Mouse (Mus musculus) heart, embryonic 15.5 days (tissue): ENCODE measurements around the gene Tesk2. TPM values are rescaled to one million over a fixed set of nuclear protein-coding genes. Genes with fewer than 3 reads are reported as not detected.
"Not testable (repeated sequence)": the region's sequence is repeated elsewhere in the genome, so short reads cannot be mapped to it uniquely, and the experiment has no call there.

ENCODE experiments used
- ATAC-seq: fragments of 200-750 bp; cut with Nextera tagmentation; replicated peaks from 2 replicates; pipeline ENCODE4 v1.8.0; 2017; ENCODE audit warnings: low read depth, moderate TSS enrichment; ENCODE audit not compliant: insufficient number of reproducible peaks, insufficient read depth, low FRiP score
- H3K27ac ChIP-seq: fragments of 300-500 bp; sonication (generic); 2 replicates; pipeline ENCODE4 v1.5.1; 2015; ENCODE audit warnings: mild to moderate bottlenecking, inconsistent platforms
- H3K27me3 ChIP-seq: fragments of 300-500 bp; sonication (generic); 2 replicates; pipeline ENCODE4 v1.6.1; 2015; ENCODE audit warnings: inconsistent platforms
- H3K36me3 ChIP-seq: fragments of 300-500 bp; sonication (generic); 2 replicates; pipeline ENCODE4 v1.6.1; 2015; ENCODE audit warnings: mild to moderate bottlenecking, inconsistent platforms
- H3K4me1 ChIP-seq: fragments of 300-500 bp; sonication (generic); replicated peaks from 2 replicates; pipeline ENCODE4 v1.6.1; 2015; ENCODE audit warnings: inconsistent platforms
- H3K4me2 ChIP-seq: fragments of 300-500 bp; sonication (generic); 2 replicates; pipeline ENCODE4 v1.6.1; 2015; ENCODE audit warnings: inconsistent platforms, mild to moderate bottlenecking, moderate library complexity
- H3K4me3 ChIP-seq: fragments of 300-500 bp; sonication (generic); 2 replicates; pipeline ENCODE4 v1.5.1; 2015; ENCODE audit warnings: mild to moderate bottlenecking, inconsistent platforms
- H3K9ac ChIP-seq: fragments of 300-500 bp; sonication (generic); 2 replicates; pipeline ENCODE4 v1.6.1; 2015; ENCODE audit warnings: mild to moderate bottlenecking, inconsistent platforms
- H3K9me3 ChIP-seq: fragments of 300-500 bp; sonication (generic); replicated peaks from 2 replicates; pipeline ENCODE4 v1.6.1; 2016; ENCODE audit warnings: inconsistent platforms
- WGBS: fragments of 180-500 bp; shearing (Covaris S2); methylation state at CpG from one replicate; pipeline ENCODE4 v1.1.7; 2015; ENCODE audit warnings: mixed read lengths; 5-methylcytosine and 5-hydroxymethylcytosine counted together
- polyA plus RNA-seq: library from polyadenylated mRNA; unstranded; fragments of >200 nt; fragmentation: Nextera tagmentation; extraction: Ambion mirVana; gene quantifications from 2 replicates; pipeline ENCODE4 v1.2.1, GENCODE M21; 2015

Tesk2 gene
- polyA plus RNA-seq, 1 experiment from 2014 or later = 3.0 TPM

GRCm38 (mm10) chr4:116824541-116825004 is 103.8 kb downstream of the Tesk2 start:
- Histone ChIP-seq H3K27ac (peak overlapping the region; percentile 86), H3K9ac (peak overlapping the region; percentile 73), H3K27me3 (peaks cover 15% of the 10 kb centered on the region), H3K4me2 (peak overlapping the region; percentile 81), H3K4me1 (peaks cover 18% of the 10 kb centered on the region), H3K9me3 (no peaks in the 10 kb centered on the region), H3K4me3 (peak overlapping the region; percentile 70), H3K36me3 (no peaks in the 10 kb centered on the region)
- peak; percentile 44 for ATAC-seq
- 1% methylated on average over 29 of the region's 29 CpGs for WGBS

GRCm38 (mm10) chr4:116827819-116828218 is 107.1 kb downstream of the Tesk2 start:
- Histone ChIP-seq H3K27ac (no peak overlapping the region), H3K27me3 (no peaks in the 10 kb centered on the region), H3K4me3 (no peak overlapping the region), H3K9me3 (no peaks in the 10 kb centered on the region), H3K4me2 (no peak overlapping the region), H3K9ac (no peak overlapping the region), H3K4me1 (peaks cover 10% of the 10 kb centered on the region), H3K36me3 (no peaks in the 10 kb centered on the region)
- no peak for ATAC-seq
- WGBS = under 1% methylated on average over 4 of the region's 4 CpGs

- H3K36me3 ChIP-seq = no peaks in the 10 kb centered on the region
- no peak overlapping the region for H3K4me3 ChIP-seq
- no peak overlapping the region for H3K9ac ChIP-seq
- ATAC-seq = no peak
- no peaks in the 10 kb centered on the region for H3K27me3 ChIP-seq
- no peak overlapping the region for H3K27ac ChIP-seq
- no peaks in the 10 kb centered on the region for H3K9me3 ChIP-seq
- H3K4me2 ChIP-seq = no peak overlapping the region
- WGBS = 66% methylated on average over 6 of the region's 6 CpGs
- peaks cover 7% of the 10 kb centered on the region for H3K4me1 ChIP-seq
Observed at GRCm38 (mm10) chr4:116829364-116830069, 108.8 kb downstream of the Tesk2 start.

- no peak for ATAC-seq
- H3K36me3 ChIP-seq = no peaks in the 10 kb centered on the region
- H3K27ac ChIP-seq = no peak overlapping the region
- H3K27me3 ChIP-seq = no peaks in the 10 kb centered on the region
- H3K4me2 ChIP-seq = no peak overlapping the region
- 37% methylated on average over 6 of the region's 6 CpGs for WGBS
- H3K4me1 ChIP-seq = peaks cover 5% of the 10 kb centered on the region
- no peaks in the 10 kb centered on the region for H3K9me3 ChIP-seq
- H3K4me3 ChIP-seq = no peak overlapping the region
- no peak overlapping the region for H3K9ac ChIP-seq
Observed at GRCm38 (mm10) chr4:116830070-116830368, 109.3 kb downstream of the Tesk2 start.

GRCm38 (mm10) chr4:116838999-116839398 is 118.3 kb downstream of the Tesk2 start:
- 36% methylated on average over 2 of the region's 2 CpGs for WGBS
- no peak overlapping the region for H3K4me2 ChIP-seq
- no peaks in the 10 kb centered on the region for H3K36me3 ChIP-seq
- no peak overlapping the region for H3K27ac ChIP-seq
- no peak overlapping the region for H3K9ac ChIP-seq
- H3K9me3 ChIP-seq = no peaks in the 10 kb centered on the region
- no peak for ATAC-seq
- no peak overlapping the region for H3K4me3 ChIP-seq
- H3K27me3 ChIP-seq = peaks cover 20% of the 10 kb centered on the region
- 0 out of 2 replicates have a peak, but pooled peaks cover 2% of the 10 kb centered on the region for H3K4me1 ChIP-seq

- H3K9ac ChIP-seq, H3K4me1 ChIP-seq, H3K36me3 ChIP-seq, ATAC-seq, H3K27ac ChIP-seq, H3K9me3 ChIP-seq: not testable (repeated sequence)
- Histone ChIP-seq H3K4me3 (peak overlapping the region; percentile 25), H3K27me3 (peaks cover 20% of the 10 kb centered on the region), H3K4me2 (peak overlapping the region; percentile 59)
- 25% methylated on average over 27 of the region's 29 CpGs for WGBS
Observed at GRCm38 (mm10) chr4:116840096-116840495, 119.3 kb downstream of the Tesk2 start.

GRCm38 (mm10) chr4:116840841-116841240 is 120.1 kb downstream of the Tesk2 start:
- WGBS = 78% methylated on average over 6 of the region's 6 CpGs
- no peak for ATAC-seq

GRCm38 (mm10) chr4:116844324-116844723 is 123.6 kb downstream of the Tesk2 start:
- H3K27me3 ChIP-seq = peaks cover 15% of the 10 kb centered on the region
- H3K4me2 ChIP-seq = no peak overlapping the region
- 92% methylated on average over 3 of the region's 3 CpGs for WGBS
- H3K4me1 ChIP-seq = 0 out of 2 replicates have a peak, but pooled peaks cover 2% of the 10 kb centered on the region
- H3K9ac ChIP-seq = no peak overlapping the region
- H3K9me3 ChIP-seq = no peaks in the 10 kb centered on the region
- no peak for ATAC-seq
- no peak overlapping the region for H3K27ac ChIP-seq
- H3K4me3 ChIP-seq = no peak overlapping the region
- H3K36me3 ChIP-seq = no peaks in the 10 kb centered on the region

More at GRCm38 (mm10) chr4:116840841-116841240, 120.1 kb downstream of the Tesk2 start:
- Histone ChIP-seq H3K27ac (no peak overlapping the region), H3K36me3 (no peaks in the 10 kb centered on the region), H3K27me3 (peaks cover 20% of the 10 kb centered on the region), H3K4me1 (0 out of 2 replicates have a peak, but pooled peaks cover 2% of the 10 kb centered on the region), H3K9ac (no peak overlapping the region), H3K4me3 (no peak overlapping the region), H3K4me2 (no peak overlapping the region), H3K9me3 (no peaks in the 10 kb centered on the region)

GRCm38 (mm10) chr4:116849901-116850300 is 129.2 kb downstream of the Tesk2 start:
- WGBS = 71% methylated on average over 3 of the region's 3 CpGs
- no peak for ATAC-seq
- no peaks in the 10 kb centered on the region for H3K27me3 ChIP-seq

GRCm38 (mm10) chr4:116854286-116854685 is 133.5 kb downstream of the Tesk2 start:
- no peak overlapping the region for H3K4me2 ChIP-seq
- H3K9ac ChIP-seq = no peak overlapping the region
- no peaks in the 10 kb centered on the region for H3K9me3 ChIP-seq
- no peak for ATAC-seq
- no peak overlapping the region for H3K27ac ChIP-seq
- H3K4me1 ChIP-seq = no peaks in the 10 kb centered on the region
- WGBS = 37% methylated on average over 2 of the region's 2 CpGs
- no peak overlapping the region for H3K4me3 ChIP-seq
- H3K36me3 ChIP-seq = no peaks in the 10 kb centered on the region
- H3K27me3 ChIP-seq = no peaks in the 10 kb centered on the region

More at GRCm38 (mm10) chr4:116849901-116850300, 129.2 kb downstream of the Tesk2 start:
- no peak overlapping the region for H3K27ac ChIP-seq
- no peaks in the 10 kb centered on the region for H3K36me3 ChIP-seq
- no peak overlapping the region for H3K4me3 ChIP-seq
- H3K4me2 ChIP-seq = no peak overlapping the region
- H3K4me1 ChIP-seq = no peaks in the 10 kb centered on the region
- H3K9me3 ChIP-seq = no peaks in the 10 kb centered on the region
- no peak overlapping the region for H3K9ac ChIP-seq
